ENCODE assay signal across 12 mouse cellular contexts in the genomic region with DNA sequence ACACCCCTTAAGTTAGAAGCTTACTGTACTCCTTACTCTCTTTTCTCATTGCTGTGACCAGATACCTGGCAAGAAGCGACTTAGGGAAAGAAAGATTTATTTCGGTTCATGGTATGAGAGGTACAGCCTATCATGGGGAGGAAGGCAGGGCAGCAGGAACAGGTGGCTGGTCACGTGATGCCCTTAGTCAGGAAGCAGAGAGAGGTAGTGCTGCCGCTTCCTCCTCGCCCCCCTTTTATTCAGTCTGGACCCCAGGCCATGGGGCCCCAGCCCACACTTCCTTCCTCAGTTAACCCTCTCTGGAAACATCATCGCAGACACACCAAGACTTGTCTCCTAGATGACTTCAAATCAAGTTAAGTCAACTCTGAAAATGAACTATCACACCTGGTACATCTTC. TPM values are rescaled to one million over a fixed set of nuclear protein-coding genes. Genes with fewer than 3 reads are reported as not detected.
DNase-seq lines count a peak whose midpoint lies in the region; ATAC-seq lines count a peak whose summit lies in the region.
"Had no signal": no experiment of that assay in that cellular context is flagged by ENCODE, and none has a peak within 500 bp of the region (broad histone marks: within the 10 kb centered on the region; RNA-seq: fewer than 3 reads in every experiment).

No protein-coding gene starts in this region.

- H3K4me3 ChIP-seq in liver, embryonic 12.5 days = no peak overlapping the region
- H3K4me3 ChIP-seq: forebrain, embryonic 13.5 days; heart, embryonic 13.5 days; limb, embryonic 12.5 days had no signal

- 0 out of 2 replicates have a peak, but pooled peaks cover 4% of the 10 kb centered on the region for H3K36me3 ChIP-seq in liver, embryonic 12.5 days
- H3K36me3 ChIP-seq: heart, embryonic 13.5 days; limb, embryonic 12.5 days had no signal

- ATAC-seq in liver, embryonic 12.5 days = no peak
- ATAC-seq in megakaryocyte-erythroid progenitor cell, adult 5-6 weeks (replicated peaks; ENCODE audit: low FRiP score, low TSS enrichment, poor library complexity, severe bottlenecking) = no peak
- ATAC-seq: forebrain, embryonic 13.5 days had no signal

- peaks cover 71% of the 10 kb centered on the region for H3K4me1 ChIP-seq in liver, embryonic 12.5 days
- H3K4me1 ChIP-seq: forebrain, embryonic 13.5 days had no signal

- WGBS in liver, embryonic 12.5 days (ENCODE audit: insufficient replicate concordance) = 27% methylated on average over 6 of the region's 6 CpGs

- DNase-seq in 416B (ENCODE audit: low read depth) = peak; percentile 46
- peak; percentile 8 to 50 for DNase-seq in CD8-positive naive resting alpha-beta T cell, adult 2 months (ENCODE audit: low read depth in 2 of 2, low spot score in 2 of 2)
- peak; percentile 67 to 75 for DNase-seq in spleen, postnatal 10 days (ENCODE audit: low spot score in 2 of 2)
- no peak for DNase-seq in urinary bladder, postnatal 25 days (ENCODE audit: low spot score)
- DNase-seq in left cerebral cortex, adult 9 months (ENCODE audit: low spot score in 2 of 2) = no peak
- DNase-seq in ovary, postnatal 36 days (ENCODE audit: low spot score) = no peak

- H3K27ac ChIP-seq in liver, embryonic 12.5 days = peak overlapping the region; percentile 98
- H3K27ac ChIP-seq: forebrain, embryonic 13.5 days; heart, embryonic 13.5 days; kidney, postnatal 0 days; limb, embryonic 12.5 days had no signal

- H3K27me3 ChIP-seq in liver, embryonic 12.5 days (replicated peaks) = no peaks in the 10 kb centered on the region
- H3K27me3 ChIP-seq: forebrain, embryonic 13.5 days; heart, embryonic 13.5 days; limb, embryonic 12.5 days had no signal

- peak overlapping the region; percentile 36 for H3K4me2 ChIP-seq in liver, embryonic 12.5 days
- H3K4me2 ChIP-seq: forebrain, embryonic 13.5 days; limb, embryonic 12.5 days had no signal

- peak overlapping the region; percentile 22; the same call in 1 of the 2 replicates for H3K9ac ChIP-seq in liver, embryonic 12.5 days
- H3K9ac ChIP-seq: forebrain, embryonic 13.5 days; heart, embryonic 13.5 days; limb, embryonic 12.5 days had no signal

- no peaks in the 10 kb centered on the region; the same call in 1 of the 2 replicates for H3K9me3 ChIP-seq in liver, embryonic 12.5 days (replicated peaks)
- H3K9me3 ChIP-seq: forebrain, embryonic 13.5 days had no signal

RNA-seq across cellular contexts. Expression of gene Adam10, which starts 7.5 kb away (rescaled TPM):
- polyA plus RNA-seq in liver, embryonic 12.5 days (2016; fragmentation: Nextera tagmentation; extraction: Ambion mirVana) = 101 and 107 TPM in 2 replicates
- total RNA-seq in megakaryocyte-erythroid progenitor cell, adult 5-6 weeks (2014; fragmentation: Nextera tagmentation) = 88.3 and 96.4 TPM in 2 replicates
- 56.0 and 79.3 TPM in 2 replicates for total RNA-seq in megakaryocyte-erythroid progenitor cell, adult 5-6 weeks (2017)

RNA-seq across cellular contexts. Expression of gene Mindy2, which starts 14.3 kb away (rescaled TPM):
- 28.9 and 29.6 TPM in 2 replicates for polyA plus RNA-seq in liver, embryonic 12.5 days (2016; fragmentation: Nextera tagmentation; extraction: Ambion mirVana)
- 13.0 and 13.6 TPM in 2 replicates for total RNA-seq in megakaryocyte-erythroid progenitor cell, adult 5-6 weeks (2014; fragmentation: Nextera tagmentation)
- 14.2 and 16.0 TPM in 2 replicates for total RNA-seq in megakaryocyte-erythroid progenitor cell, adult 5-6 weeks (2017)

RNA-seq across cellular contexts. Expression of gene Gm10642, which starts 15.2 kb away (rescaled TPM):
- polyA plus RNA-seq in liver, embryonic 12.5 days (2016; fragmentation: Nextera tagmentation; extraction: Ambion mirVana) = 1.5 and 1.6 TPM in 2 replicates
- 0.59 TPM in 1 of 2 replicates, not detected in the other for total RNA-seq in megakaryocyte-erythroid progenitor cell, adult 5-6 weeks (2014; fragmentation: Nextera tagmentation)
- total RNA-seq in megakaryocyte-erythroid progenitor cell, adult 5-6 weeks (2017) = 0.89 TPM in 1 of 2 replicates, not detected in the other

Comparison
In these comparisons a context has a peak if more than half of its experiments do, and no peak if none do; other contexts are left out.
1. DNase-seq: peak in 416B (single experiment), CD8-positive naive resting alpha-beta T cell, adult 2 months (2 of 2) and spleen, postnatal 10 days (2 of 2); none in urinary bladder, postnatal 25 days (single experiment), left cerebral cortex, adult 9 months (0 of 2) and ovary, postnatal 36 days (single experiment).